Mouse (Mus musculus): ENCODE data around the gene Snx32. TPM values are rescaled to one million over a fixed set of nuclear protein-coding genes. Genes with fewer than 3 reads are reported as not detected.

Snx32 gene
- polyA plus RNA-seq, 1 experiment from 2014 or later = 70.4 TPM

DNA sequence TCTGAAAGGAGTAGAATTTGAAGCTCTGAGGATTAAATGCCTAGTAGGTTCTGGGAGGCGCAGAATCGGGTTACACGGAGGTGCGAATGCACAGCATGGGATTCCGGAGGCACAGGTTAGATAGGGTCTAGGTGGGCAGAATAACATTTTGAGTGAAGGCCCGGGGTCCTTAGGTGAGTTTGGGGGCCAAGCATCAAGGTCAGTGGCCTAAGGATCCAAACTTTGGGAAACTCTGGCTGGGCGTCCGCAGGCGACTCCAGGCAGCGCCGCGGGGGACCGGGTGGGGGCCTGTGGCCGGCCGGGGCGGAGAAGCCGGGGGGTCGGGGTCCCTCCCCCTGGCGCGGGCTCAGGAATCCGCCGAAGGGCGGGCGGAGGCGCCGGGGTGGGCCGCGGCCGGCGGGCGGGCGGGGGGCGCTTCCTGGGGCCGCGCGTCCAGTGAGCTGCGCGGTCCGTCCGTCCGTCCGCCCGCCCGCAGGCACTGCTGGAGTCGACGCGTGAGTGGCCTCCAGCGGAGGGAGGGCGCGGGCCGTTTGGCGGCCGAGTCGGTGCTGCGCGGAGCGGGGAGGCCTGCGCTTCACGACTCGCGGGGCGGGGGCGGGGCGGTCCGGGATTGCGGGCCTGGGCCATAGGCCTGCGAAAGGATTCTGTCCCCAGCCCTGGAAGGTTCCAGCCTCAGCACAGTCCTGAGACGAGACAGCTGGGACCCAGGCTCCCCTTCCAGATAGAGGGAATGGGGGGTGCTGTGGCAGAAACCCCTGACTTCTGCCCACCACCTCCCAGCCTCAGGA is 35.9 kb downstream of the Snx32 start:
- H3K27me3 ChIP-seq = no peaks in the 10 kb centered on the region
- peak overlapping the region; percentile 81 for H3K9ac ChIP-seq (replicated peaks)
- H3K9me3 ChIP-seq = no peaks in the 10 kb centered on the region
- WGBS = under 1% methylated on average over 63 of the region's 68 CpGs
- H3K4me1 ChIP-seq (replicated peaks) = peaks cover 30% of the 10 kb centered on the region
- H3K4me2 ChIP-seq (replicated peaks) = peak overlapping the region; percentile 95
- ATAC-seq = peak; percentile 81
- peak overlapping the region; percentile 60 for H3K27ac ChIP-seq
- peak overlapping the region; percentile 57 for H3K4me3 ChIP-seq (replicated peaks)
- H3K36me3 ChIP-seq = 0 out of 2 replicates have a peak, but pooled peaks cover 11% of the 10 kb centered on the region

DNA sequence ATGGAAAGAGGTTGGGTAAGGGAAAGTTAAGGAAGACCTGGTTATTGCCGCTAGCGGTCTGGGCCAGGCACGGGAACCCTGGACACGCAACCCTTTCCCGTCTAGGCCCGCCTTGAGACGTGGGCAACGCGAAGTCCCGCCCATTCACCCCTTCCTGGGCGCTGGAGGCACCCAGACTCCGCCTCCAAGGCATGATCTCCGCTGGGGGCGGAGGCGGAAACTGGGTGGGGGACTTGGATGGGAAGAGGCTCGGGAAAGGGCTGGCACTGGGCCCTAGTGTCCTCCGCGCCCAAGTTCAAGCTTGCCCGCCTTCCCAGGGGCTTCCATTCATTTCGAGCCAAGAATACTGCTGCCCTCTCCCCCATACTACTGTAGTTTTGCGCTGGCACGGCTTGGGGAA is 36.6 kb downstream of the Snx32 start, which contains the start of gene Efemp2:
Gene Efemp2, plus strand, starts transcription at position 235 of the 400 bp plus-strand sequence.
- Histone ChIP-seq H3K9ac (replicated peaks) (peak within 1 kb of the TSS; percentile 81), H3K4me3 (replicated peaks) (peak within 1 kb of the TSS; percentile 57), H3K4me2 (replicated peaks) (peak within 1 kb of the TSS; percentile 95), H3K36me3 (0 out of 2 replicates have a peak, but pooled peaks cover 11% of the 10 kb centered on the region), H3K27ac (peak within 1 kb of the TSS; percentile 60), H3K9me3 (no peaks in the 10 kb centered on the region), H3K27me3 (no peaks in the 10 kb centered on the region), H3K4me1 (replicated peaks) (peaks cover 30% of the 10 kb centered on the region)
- 1% methylated on average over 22 of the region's 22 CpGs for WGBS
- peak; percentile 65 for ATAC-seq

DNA sequence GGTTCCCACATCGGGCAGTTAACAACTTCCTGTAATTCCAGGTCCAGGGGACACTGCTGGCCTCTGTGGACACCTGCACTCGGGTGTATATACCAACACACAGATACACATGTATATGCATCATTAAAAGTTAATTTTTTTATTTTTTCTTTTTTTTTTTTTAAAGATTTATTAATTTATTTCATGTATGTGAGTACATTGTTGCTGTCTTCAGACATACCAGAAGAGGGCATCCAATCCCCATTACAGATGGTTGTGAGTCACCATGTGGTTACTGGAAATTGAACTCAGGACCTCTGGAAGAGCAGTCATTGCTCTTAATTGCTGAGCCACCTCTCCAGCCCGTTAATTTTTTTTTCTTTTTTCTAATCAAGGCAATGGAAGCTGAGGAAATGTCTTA is 37.5 kb downstream of the Snx32 start:
- no peak overlapping the region for H3K4me3 ChIP-seq (replicated peaks)
- peaks cover 7% of the 10 kb centered on the region for H3K36me3 ChIP-seq
- no peak overlapping the region for H3K4me2 ChIP-seq (replicated peaks)
- WGBS = 83% methylated on average over 3 of the region's 3 CpGs
- H3K4me1 ChIP-seq (replicated peaks) = peaks cover 30% of the 10 kb centered on the region
- H3K27ac ChIP-seq = no peak overlapping the region
- no peak for ATAC-seq
- H3K9me3 ChIP-seq = no peaks in the 10 kb centered on the region
- no peaks in the 10 kb centered on the region for H3K27me3 ChIP-seq
- no peak overlapping the region for H3K9ac ChIP-seq (replicated peaks)

DNA sequence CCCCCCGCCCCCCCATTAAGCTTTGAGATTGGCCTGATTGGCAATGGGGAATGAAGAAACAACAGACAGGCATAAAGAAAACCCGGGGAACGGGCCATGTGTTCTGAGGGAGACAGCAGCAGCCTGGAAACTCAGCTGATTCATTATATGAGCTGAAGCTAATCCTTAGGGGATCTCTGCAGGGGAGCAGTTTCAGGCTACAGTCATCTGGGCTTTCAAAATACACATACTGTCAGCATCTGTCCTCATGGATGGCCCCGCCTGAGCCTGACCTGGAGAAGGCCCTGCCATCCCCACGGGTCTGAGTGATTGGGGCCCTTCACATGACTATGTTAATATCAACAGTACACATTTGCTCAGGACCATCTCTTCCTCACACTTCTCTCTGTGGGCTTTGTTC is 38.5 kb downstream of the Snx32 start:
- H3K9me3 ChIP-seq = no peaks in the 10 kb centered on the region
- H3K4me2 ChIP-seq (replicated peaks) = no peak overlapping the region
- H3K4me3 ChIP-seq (replicated peaks) = no peak overlapping the region
- no peaks in the 10 kb centered on the region for H3K27me3 ChIP-seq
- H3K36me3 ChIP-seq = peaks cover 12% of the 10 kb centered on the region
- ATAC-seq = no peak
- no peak overlapping the region for H3K9ac ChIP-seq (replicated peaks)
- 52% methylated on average over 5 of the region's 5 CpGs for WGBS
- H3K4me1 ChIP-seq (replicated peaks) = peaks cover 30% of the 10 kb centered on the region
- H3K27ac ChIP-seq = peak overlapping the region; percentile 36; the same call in 1 of the 2 replicates

DNA sequence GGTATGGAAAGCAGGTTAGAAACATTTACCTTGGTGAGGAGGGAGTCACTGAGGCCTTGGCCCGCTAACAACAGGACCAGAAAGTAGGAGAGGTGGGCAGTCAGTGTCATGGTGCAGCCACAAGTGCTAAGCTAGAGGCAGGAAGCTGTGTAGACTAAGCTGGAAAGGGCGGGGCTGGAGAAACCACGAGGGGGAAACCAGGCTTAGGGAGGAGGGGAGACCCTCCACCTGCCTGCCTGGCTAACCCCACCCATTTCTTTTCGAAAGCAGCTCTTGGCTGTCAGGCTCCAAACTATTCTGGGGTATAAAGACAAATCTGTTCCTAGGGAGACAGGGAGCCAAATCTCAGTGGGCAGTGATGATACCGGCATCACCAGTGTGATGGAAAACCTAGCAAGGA is 42.0 kb downstream of the Snx32 start, which contains the start of gene Ctsw:
Gene Ctsw, minus strand, starts transcription at position 134 of the 400 bp plus-strand sequence.
- Histone ChIP-seq H3K4me3 (replicated peaks) (no peak within 1 kb of the TSS), H3K36me3 (peaks cover 41% of the 10 kb centered on the region), H3K27ac (no peak within 1 kb of the TSS), H3K4me1 (replicated peaks) (peaks cover 24% of the 10 kb centered on the region), H3K27me3 (no peaks in the 10 kb centered on the region), H3K9ac (replicated peaks) (no peak within 1 kb of the TSS), H3K4me2 (replicated peaks) (no peak within 1 kb of the TSS), H3K9me3 (no peaks in the 10 kb centered on the region)
- 65% methylated on average over 5 of the region's 5 CpGs for WGBS
- ATAC-seq = no peak

DNA sequence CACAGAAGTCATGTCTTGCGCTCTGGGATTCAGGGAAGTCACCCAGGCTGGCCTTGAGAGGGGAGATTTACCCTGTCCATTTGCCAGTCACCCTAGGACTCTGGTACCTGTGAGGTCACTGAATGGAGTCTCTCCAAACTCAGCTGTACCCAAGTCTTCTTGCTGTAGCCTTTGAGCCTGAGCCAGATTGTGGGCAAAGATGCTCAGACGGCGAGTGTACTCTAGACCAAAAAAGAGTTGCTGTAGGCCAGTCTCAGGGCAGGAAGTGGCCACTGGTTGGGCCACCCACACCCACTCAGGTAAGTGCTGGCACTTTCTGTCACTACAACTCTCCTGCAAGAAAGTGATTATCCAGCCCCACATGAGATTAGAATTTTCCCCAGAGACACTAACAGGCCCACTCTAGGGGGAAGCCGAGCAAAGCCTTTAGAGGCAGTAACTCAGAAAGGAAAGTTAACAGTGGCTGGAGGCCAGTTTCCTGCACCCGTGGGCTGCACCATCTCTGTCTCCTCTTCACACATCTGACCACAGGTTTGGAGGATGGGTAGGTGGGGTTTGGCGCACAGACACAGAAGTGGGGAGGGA is 43.3 kb downstream of the Snx32 start:
- Histone ChIP-seq H3K9me3 (no peaks in the 10 kb centered on the region), H3K36me3 (peaks cover 52% of the 10 kb centered on the region), H3K9ac (replicated peaks) (0 out of 2 replicates have a peak overlapping the region, but pooled peaks have one; percentile 14), H3K4me3 (replicated peaks) (no peak overlapping the region), H3K27me3 (no peaks in the 10 kb centered on the region), H3K4me2 (replicated peaks) (no peak overlapping the region), H3K27ac (no peak overlapping the region), H3K4me1 (replicated peaks) (peaks cover 26% of the 10 kb centered on the region)
- no peak for ATAC-seq
- 98% methylated on average over 6 of the region's 6 CpGs for WGBS

DNA sequence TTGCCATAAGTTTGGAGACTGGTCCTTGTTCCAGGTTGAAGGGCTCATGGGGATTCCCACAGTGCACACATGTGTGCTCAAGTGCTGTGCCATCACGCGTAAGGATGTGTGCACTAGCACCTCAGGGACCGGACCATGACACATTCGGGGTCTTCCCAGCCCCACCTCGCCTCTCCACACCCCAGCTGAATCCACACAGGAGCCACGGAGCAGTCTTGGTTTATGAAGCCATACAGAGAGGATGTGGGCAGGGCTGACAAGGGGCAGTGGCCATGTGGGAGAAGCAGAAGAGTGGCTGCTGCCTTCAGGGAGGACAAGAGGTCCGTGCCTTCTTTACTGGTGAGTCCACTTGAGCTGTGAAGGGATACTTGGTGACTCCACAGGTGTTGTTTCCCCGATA is 45.3 kb downstream of the Snx32 start:
- no peak for ATAC-seq
- Histone ChIP-seq H3K9ac (replicated peaks) (no peak overlapping the region), H3K4me3 (replicated peaks) (no peak overlapping the region), H3K9me3 (no peaks in the 10 kb centered on the region), H3K27me3 (no peaks in the 10 kb centered on the region), H3K4me1 (replicated peaks) (peaks cover 35% of the 10 kb centered on the region), H3K27ac (no peak overlapping the region), H3K36me3 (peaks cover 52% of the 10 kb centered on the region), H3K4me2 (replicated peaks) (no peak overlapping the region)
- 94% methylated on average over 8 of the region's 8 CpGs for WGBS

DNA sequence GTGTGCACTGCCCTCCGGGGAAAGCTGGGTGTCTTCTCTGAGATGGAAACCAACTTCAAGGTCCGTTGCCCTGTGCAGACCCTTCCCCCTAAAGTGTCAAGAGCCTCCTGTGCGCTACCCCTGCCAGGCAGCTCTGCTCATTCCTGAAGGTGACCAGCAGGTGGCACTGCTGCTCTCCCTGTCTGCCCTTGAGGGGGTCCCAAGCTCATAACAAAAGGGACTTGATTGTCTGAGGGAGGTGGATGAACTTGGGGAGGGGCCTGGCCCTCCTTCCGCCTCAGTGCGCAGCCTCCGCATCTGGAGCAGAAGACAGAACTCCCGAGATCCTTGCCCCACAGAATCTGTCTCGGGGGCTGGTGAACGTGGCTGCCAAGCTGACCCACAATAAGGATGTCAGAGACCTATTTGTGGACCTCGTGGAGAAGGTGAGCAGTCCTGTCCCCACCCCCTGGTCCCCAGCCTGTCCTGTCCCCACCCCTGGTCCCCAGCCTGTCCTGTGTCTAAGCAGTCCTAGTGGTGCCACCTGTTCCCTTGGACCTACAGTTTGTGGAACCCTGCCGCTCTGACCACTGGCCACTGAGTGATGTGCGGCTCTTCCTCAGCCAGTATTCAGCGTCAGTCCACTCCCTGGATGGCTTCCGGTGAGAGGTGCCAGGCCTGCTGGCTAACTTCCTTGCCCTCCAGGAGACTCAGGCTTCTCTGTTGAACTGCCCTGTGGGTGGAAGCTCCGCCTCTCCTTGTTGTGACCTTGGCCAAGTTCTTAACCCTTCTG is 46.4 kb downstream of the Snx32 start:
- 40% methylated on average over 15 of the region's 15 CpGs for WGBS
- peak overlapping the region; percentile 66 for H3K9ac ChIP-seq (replicated peaks)
- ATAC-seq = peak; percentile 72
- peak overlapping the region; percentile 35 for H3K4me3 ChIP-seq (replicated peaks)
- no peaks in the 10 kb centered on the region for H3K9me3 ChIP-seq
- H3K36me3 ChIP-seq = peaks cover 52% of the 10 kb centered on the region
- H3K4me2 ChIP-seq (replicated peaks) = peak overlapping the region; percentile 55
- peaks cover 6% of the 10 kb centered on the region for H3K27me3 ChIP-seq
- peak overlapping the region; percentile 76 for H3K27ac ChIP-seq
- H3K4me1 ChIP-seq (replicated peaks) = peaks cover 38% of the 10 kb centered on the region

DNA sequence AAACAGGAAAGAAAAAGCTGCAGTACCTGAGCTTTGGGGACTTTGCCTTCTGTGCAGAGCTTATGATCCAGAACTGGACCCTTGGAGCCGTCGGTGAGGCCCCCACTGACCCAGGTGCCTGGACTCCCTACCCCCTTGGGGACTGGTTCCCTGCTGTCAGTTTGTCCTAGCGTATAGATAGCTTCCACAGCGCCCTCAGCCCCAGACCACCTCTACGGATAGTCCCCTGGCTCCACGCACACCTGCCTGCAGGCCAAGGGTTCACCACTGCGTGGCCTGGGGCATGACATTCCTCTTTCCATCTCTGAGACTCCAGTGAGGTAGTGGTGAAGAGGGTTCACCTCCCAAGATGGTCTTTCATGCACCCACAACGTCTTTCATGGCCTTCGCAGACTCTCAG is 47.1 kb downstream of the Snx32 start:
- ATAC-seq = no peak
- no peak overlapping the region; the same call in 1 of the 2 replicates for H3K4me3 ChIP-seq (replicated peaks)
- no peak overlapping the region for H3K9ac ChIP-seq (replicated peaks)
- 0 out of 2 replicates have a peak overlapping the region, but pooled peaks have one; percentile 3 for H3K27ac ChIP-seq
- peaks cover 52% of the 10 kb centered on the region for H3K36me3 ChIP-seq
- peaks cover 38% of the 10 kb centered on the region for H3K4me1 ChIP-seq (replicated peaks)
- H3K9me3 ChIP-seq = no peaks in the 10 kb centered on the region
- peaks cover 13% of the 10 kb centered on the region for H3K27me3 ChIP-seq
- WGBS = 88% methylated on average over 9 of the region's 9 CpGs
- no peak overlapping the region for H3K4me2 ChIP-seq (replicated peaks)

DNA sequence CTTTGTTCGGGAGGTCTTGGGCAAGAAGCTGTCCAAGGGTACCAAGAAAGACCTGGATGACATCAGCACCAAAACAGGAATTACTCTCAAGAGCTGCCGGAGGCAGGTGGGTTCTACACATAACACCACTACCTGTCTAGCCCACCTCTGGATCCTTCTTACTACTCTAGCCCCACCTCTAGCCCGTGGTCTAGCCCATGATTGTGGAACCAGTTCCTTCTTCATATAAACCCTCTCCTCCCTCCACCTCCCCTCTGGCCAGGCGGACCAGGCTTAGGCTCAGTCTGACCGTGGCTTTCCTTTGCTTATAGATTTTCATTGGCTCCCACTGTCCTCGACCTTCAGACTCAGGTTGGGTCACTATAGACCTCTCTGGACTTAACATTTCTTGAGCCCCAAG is 48.9 kb downstream of the Snx32 start:
- 85% methylated on average over 6 of the region's 6 CpGs for WGBS
- Histone ChIP-seq H3K4me3 (replicated peaks) (peak overlapping the region; percentile 77), H3K4me2 (replicated peaks) (peak overlapping the region; percentile 86), H3K9ac (replicated peaks) (peak overlapping the region; percentile 85), H3K27me3 (peaks cover 15% of the 10 kb centered on the region), H3K27ac (no peak overlapping the region), H3K4me1 (replicated peaks) (peaks cover 50% of the 10 kb centered on the region), H3K36me3 (peaks cover 36% of the 10 kb centered on the region), H3K9me3 (no peaks in the 10 kb centered on the region)
- no peak for ATAC-seq

DNA sequence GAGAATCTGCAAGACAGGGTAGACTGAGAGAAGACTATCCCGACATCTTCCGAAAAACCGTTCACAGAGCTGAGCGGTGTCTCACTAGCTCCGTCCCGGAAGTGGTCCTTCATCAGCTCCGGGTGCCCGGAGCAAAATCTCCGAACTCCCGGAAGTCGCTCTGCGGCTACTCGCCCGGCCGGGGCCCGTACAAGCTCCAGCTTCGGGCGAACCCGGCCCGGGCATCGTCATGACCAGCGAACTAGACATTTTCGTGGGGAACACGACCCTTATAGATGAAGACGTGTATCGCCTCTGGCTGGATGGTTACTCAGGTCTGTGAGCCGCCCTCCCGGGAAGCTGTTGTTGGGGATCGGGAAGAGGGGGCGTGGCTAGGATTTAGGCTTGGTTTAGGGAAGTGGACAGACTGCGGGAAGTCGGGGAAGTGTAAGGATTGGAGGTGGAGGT is 49.9 kb downstream of the Snx32 start, which contains the start of gene Fibp:
Gene Fibp, plus strand, starts transcription at position 151 of the 447 bp plus-strand sequence.
- H3K27ac ChIP-seq = peak within 1 kb of the TSS; percentile 82
- peak within 1 kb of the TSS; percentile 85 for H3K9ac ChIP-seq (replicated peaks)
- peak within 1 kb of the TSS; percentile 77 for H3K4me3 ChIP-seq (replicated peaks)
- 0% methylated on average over 32 of the region's 32 CpGs for WGBS
- peak within 1 kb of the TSS; percentile 86 for H3K4me2 ChIP-seq (replicated peaks)
- H3K27me3 ChIP-seq = peaks cover 15% of the 10 kb centered on the region
- H3K36me3 ChIP-seq = peaks cover 27% of the 10 kb centered on the region
- peaks cover 58% of the 10 kb centered on the region for H3K4me1 ChIP-seq (replicated peaks)
- ATAC-seq = peak; percentile 55
- H3K9me3 ChIP-seq = no peaks in the 10 kb centered on the region

Measured in midbrain, embryonic 13.5 days (tissue).